Mouse (Mus musculus): Measurements from ENCODE around the gene Krt6a.

DNA sequence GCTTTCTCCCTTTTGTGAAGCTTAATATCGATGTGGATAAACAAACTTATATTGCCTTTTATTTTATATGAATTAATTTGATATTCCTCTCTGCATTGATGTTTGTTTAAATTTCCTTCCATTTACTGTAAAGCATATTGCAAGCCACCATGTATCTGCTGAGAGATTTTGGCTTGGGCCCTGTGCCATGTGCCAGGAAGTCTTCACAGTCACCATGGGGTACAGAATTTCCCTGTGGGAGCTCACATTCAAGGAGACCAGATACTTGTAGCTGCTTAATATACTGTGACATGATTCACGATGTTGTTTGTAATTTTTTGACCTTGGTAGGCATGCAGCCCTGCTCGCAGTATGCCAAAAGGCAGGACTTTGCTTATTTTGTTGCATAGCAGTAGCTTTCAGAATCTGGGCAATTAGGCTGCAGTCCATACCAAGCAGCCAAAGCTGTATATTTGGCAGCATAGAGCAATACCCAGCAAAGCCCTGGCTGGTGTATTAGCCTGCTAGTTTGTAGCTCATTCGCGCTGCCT is 41.3 kb downstream of the Krt6a start:
- no peak for TF ChIP-seq CTCF (IDR thresholded peaks at IDR 0.05; ENCODE audit: low read depth, low read length)
- no peak for TF ChIP-seq POLR2A (IDR thresholded peaks at IDR 0.05; ENCODE audit: insufficient read depth, low read length)
- no peak for TF ChIP-seq EP300 (IDR thresholded peaks at IDR 0.05; ENCODE audit: insufficient read depth, low read depth, low read length)
